Mouse (Mus musculus) lung, postnatal 0 days (tissue): ENCODE measurements around the gene S100a8.

Source experiments
- CTCF ChIP-seq: IDR thresholded peaks from 2 replicates; pipeline ENCODE4 v1.5.1; 2016; ENCODE audit warnings: antibody characterized with exemption, mild to moderate bottlenecking
- EP300 ChIP-seq: IDR thresholded peaks from 2 replicates; pipeline ENCODE4 v1.6.1; 2016; ENCODE audit warnings: antibody characterized with exemption, mild to moderate bottlenecking, control low read depth

- TF ChIP-seq EP300 = no peak
- peak; percentile 75 for TF ChIP-seq CTCF
Observed at GRCm38 (mm10) chr3:90627807-90628206, 41.0 kb upstream of the S100a8 start.
